Mouse (Mus musculus) kidney, embryonic 16.5 days (tissue): ENCODE measurements around the gene Rtn4rl1. TPM values are rescaled to one million over a fixed set of nuclear protein-coding genes. Genes with fewer than 3 reads are reported as not detected.

Experiments used
- ATAC-seq: fragments of 200-750 bp; cut with Nextera tagmentation; 2 replicates; pipeline ENCODE4 v1.8.0; 2017; ENCODE audit warnings: moderate TSS enrichment; ENCODE audit not compliant: low FRiP score, low TSS enrichment
- H3K27ac ChIP-seq: fragments of 300-500 bp; sonication (generic); 2 replicates; pipeline ENCODE4 v1.5.1; 2014; ENCODE audit warnings: low read length
- H3K27me3 ChIP-seq: fragments of 300-500 bp; sonication (generic); 2 replicates; pipeline ENCODE4 v1.6.1; 2014; ENCODE audit warnings: low read length, control low read depth, mixed read lengths; ENCODE audit not compliant: insufficient read depth
- H3K36me3 ChIP-seq: fragments of 300-500 bp; sonication (generic); 2 replicates; pipeline ENCODE4 v1.6.1; 2014; ENCODE audit warnings: low read length, control low read depth, mixed read lengths; ENCODE audit not compliant: insufficient read depth
- H3K4me1 ChIP-seq: fragments of 300-500 bp; sonication (generic); 2 replicates; pipeline ENCODE4 v1.6.1; 2014; ENCODE audit warnings: low read length, control low read depth, mixed read lengths; ENCODE audit not compliant: insufficient read depth
- H3K4me2 ChIP-seq: fragments of 300-500 bp; sonication (generic); replicated peaks from 2 replicates; pipeline ENCODE4 v1.6.1; 2014; ENCODE audit warnings: low read depth, low read length
- H3K4me3 ChIP-seq: fragments of 300-500 bp; sonication (generic); 2 replicates; pipeline ENCODE4 v1.5.1; 2014; ENCODE audit warnings: mild to moderate bottlenecking, low read length
- H3K9ac ChIP-seq: fragments of 300-500 bp; sonication (generic); replicated peaks from 2 replicates; pipeline ENCODE4 v1.6.1; 2014; ENCODE audit warnings: low read length
- H3K9me3 ChIP-seq: fragments of 300-500 bp; sonication (generic); 2 replicates; pipeline ENCODE4 v1.6.1; 2016; ENCODE audit warnings: low read length, control low read depth
- WGBS: fragments of 180-500 bp; shearing (Covaris S2); extraction: QIAGEN DNeasy Blood & Tissue Kit; methylation state at CpG from one replicate; pipeline ENCODE4 v1.1.7; 2014; 5-methylcytosine and 5-hydroxymethylcytosine counted together
- polyA plus RNA-seq: library from polyadenylated mRNA; unstranded; fragments of >200 nt; fragmentation: Nextera tagmentation; extraction: Ambion mirVana; gene quantifications from 2 replicates; pipeline ENCODE4 v1.2.1, GENCODE M21; 2015

Rtn4rl1 gene
- polyA plus RNA-seq, 1 experiment from 2014 or later = 5.0 TPM

GRCm38 (mm10) chr11:75297631-75298030 lies 104.0 kb downstream of the Rtn4rl1 start:
- Histone ChIP-seq H3K4me2 (no peak overlapping the region), H3K9ac (no peak overlapping the region), H3K27me3 (peaks cover 15% of the 10 kb centered on the region), H3K36me3 (peaks cover 23% of the 10 kb centered on the region), H3K4me3 (no peak overlapping the region), H3K4me1 (peaks cover 16% of the 10 kb centered on the region; the same call in 1 of the 2 replicates), H3K27ac (no peak overlapping the region), H3K9me3 (no peaks in the 10 kb centered on the region)
- ATAC-seq = no peak
- 59% methylated on average over 9 of the region's 9 CpGs for WGBS

DNA sequence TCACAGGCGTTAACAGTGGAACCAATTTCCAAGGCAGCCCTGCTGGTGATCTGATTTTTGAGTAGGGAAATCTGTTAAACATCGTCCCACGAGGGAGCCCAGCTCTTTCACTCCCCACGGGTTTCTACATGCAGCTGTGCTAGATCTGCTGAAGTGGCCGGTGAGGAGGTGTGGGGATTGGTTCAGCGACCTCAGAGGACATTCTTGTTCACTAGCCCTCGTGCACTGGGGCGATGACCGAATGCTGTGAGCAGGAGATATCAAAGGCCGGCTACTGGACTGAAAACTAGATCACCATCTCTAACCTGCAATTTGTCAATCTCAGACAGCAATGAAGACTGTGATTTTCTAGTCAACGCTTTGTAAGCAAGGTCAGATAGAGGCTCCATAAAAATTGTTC lies 104.9 kb downstream of the Rtn4rl1 start:
- Histone ChIP-seq H3K4me3 (no peak overlapping the region), H3K4me2 (no peak overlapping the region), H3K27ac (no peak overlapping the region), H3K36me3 (peaks cover 28% of the 10 kb centered on the region), H3K9ac (no peak overlapping the region), H3K27me3 (peaks cover 8% of the 10 kb centered on the region; the same call in 1 of the 2 replicates), H3K4me1 (peaks cover 12% of the 10 kb centered on the region; the same call in 1 of the 2 replicates), H3K9me3 (no peaks in the 10 kb centered on the region)
- WGBS = 26% methylated on average over 11 of the region's 11 CpGs
- ATAC-seq = no peak; the same call in 1 of the 2 replicates

- H3K27ac ChIP-seq = no peak overlapping the region
- peaks cover 28% of the 10 kb centered on the region for H3K36me3 ChIP-seq
- H3K4me3 ChIP-seq = no peak overlapping the region
- peaks cover 5% of the 10 kb centered on the region; the same call in 1 of the 2 replicates for H3K4me1 ChIP-seq
- H3K9me3 ChIP-seq = no peaks in the 10 kb centered on the region
- H3K9ac ChIP-seq = no peak overlapping the region
- no peak overlapping the region for H3K4me2 ChIP-seq
- H3K27me3 ChIP-seq = no peaks in the 10 kb centered on the region
- no peak for ATAC-seq
- 91% methylated on average over 10 of the region's 10 CpGs for WGBS
Observed at GRCm38 (mm10) chr11:75299786-75300185, 106.2 kb downstream of the Rtn4rl1 start.

DNA sequence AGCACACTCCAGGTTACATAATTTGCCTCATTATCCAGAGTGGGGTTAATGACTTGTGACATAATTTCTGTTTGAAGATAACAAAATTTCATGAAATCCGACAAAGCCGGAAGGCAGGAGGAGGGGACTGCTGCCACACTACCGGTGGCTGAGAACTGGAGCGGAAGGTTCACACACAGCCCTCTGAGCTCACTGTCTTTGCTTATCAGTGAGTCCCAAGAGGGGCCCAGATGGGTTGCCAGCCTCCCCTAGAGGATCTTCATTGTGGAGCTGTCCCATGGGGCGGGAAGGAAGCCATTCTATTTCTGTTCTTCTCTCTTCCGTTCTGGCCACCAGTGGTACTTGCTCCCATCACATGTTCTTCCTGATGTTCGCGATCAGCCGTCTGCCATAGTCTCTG lies 107.4 kb downstream of the Rtn4rl1 start:
- Histone ChIP-seq H3K27ac (no peak overlapping the region), H3K9me3 (no peaks in the 10 kb centered on the region), H3K4me2 (no peak overlapping the region), H3K4me1 (peaks cover 5% of the 10 kb centered on the region; the same call in 1 of the 2 replicates), H3K4me3 (no peak overlapping the region), H3K27me3 (no peaks in the 10 kb centered on the region), H3K9ac (no peak overlapping the region), H3K36me3 (peaks cover 34% of the 10 kb centered on the region)
- WGBS = 85% methylated on average over 9 of the region's 9 CpGs
- no peak for ATAC-seq

DNA sequence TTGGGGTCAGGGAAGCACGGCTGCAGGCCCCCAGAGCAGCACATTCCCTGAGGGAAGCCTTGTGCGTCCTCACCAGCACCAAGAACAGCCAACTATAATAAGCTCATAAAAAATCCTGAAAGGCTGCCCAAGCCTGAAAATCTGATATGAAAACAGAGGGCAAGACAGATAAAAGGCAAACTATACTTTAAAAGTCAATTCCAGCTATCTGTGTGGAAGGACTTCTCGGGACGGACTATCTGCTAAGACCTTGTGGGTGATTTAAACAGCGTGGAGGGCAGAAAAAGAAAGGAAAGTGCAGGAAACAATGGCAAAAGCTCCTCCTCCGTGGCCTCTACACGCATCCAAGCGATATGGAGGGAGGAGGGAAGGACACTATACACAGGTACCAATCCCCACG lies 111.2 kb downstream of the Rtn4rl1 start:
- no peak for ATAC-seq
- H3K27me3 ChIP-seq = no peaks in the 10 kb centered on the region
- no peak overlapping the region for H3K4me3 ChIP-seq
- peaks cover 41% of the 10 kb centered on the region for H3K36me3 ChIP-seq
- no peaks in the 10 kb centered on the region for H3K4me1 ChIP-seq
- no peak overlapping the region for H3K9ac ChIP-seq
- WGBS = 75% methylated on average over 9 of the region's 9 CpGs
- no peaks in the 10 kb centered on the region for H3K9me3 ChIP-seq
- no peak overlapping the region for H3K4me2 ChIP-seq
- H3K27ac ChIP-seq = no peak overlapping the region

- H3K27me3 ChIP-seq = no peaks in the 10 kb centered on the region
- no peak overlapping the region for H3K9ac ChIP-seq
- H3K4me3 ChIP-seq = no peak overlapping the region
- ATAC-seq = peak; percentile 23; the same call in 1 of the 2 replicates
- peaks cover 49% of the 10 kb centered on the region for H3K36me3 ChIP-seq
- WGBS = 83% methylated on average over 4 of the region's 4 CpGs
- H3K4me1 ChIP-seq = 0 out of 2 replicates have a peak, but pooled peaks cover 3% of the 10 kb centered on the region
- H3K9me3 ChIP-seq = no peaks in the 10 kb centered on the region
- H3K27ac ChIP-seq = no peak overlapping the region
- no peak overlapping the region for H3K4me2 ChIP-seq
Observed at GRCm38 (mm10) chr11:75308650-75309049, 115.1 kb downstream of the Rtn4rl1 start.

- Histone ChIP-seq H3K36me3 (peaks cover 55% of the 10 kb centered on the region), H3K27me3 (no peaks in the 10 kb centered on the region), H3K27ac (no peak overlapping the region), H3K9ac (no peak overlapping the region), H3K4me3 (no peak overlapping the region), H3K4me2 (no peak overlapping the region), H3K4me1 (0 out of 2 replicates have a peak, but pooled peaks cover 3% of the 10 kb centered on the region), H3K9me3 (no peaks in the 10 kb centered on the region)
- 41% methylated on average over 8 of the region's 8 CpGs for WGBS
- ATAC-seq = peak; percentile 49; the same call in 1 of the 2 replicates
Observed at GRCm38 (mm10) chr11:75310813-75311212, 117.2 kb downstream of the Rtn4rl1 start.

- ATAC-seq = no peak
Observed at GRCm38 (mm10) chr11:75311751-75312150, 118.2 kb downstream of the Rtn4rl1 start.

DNA sequence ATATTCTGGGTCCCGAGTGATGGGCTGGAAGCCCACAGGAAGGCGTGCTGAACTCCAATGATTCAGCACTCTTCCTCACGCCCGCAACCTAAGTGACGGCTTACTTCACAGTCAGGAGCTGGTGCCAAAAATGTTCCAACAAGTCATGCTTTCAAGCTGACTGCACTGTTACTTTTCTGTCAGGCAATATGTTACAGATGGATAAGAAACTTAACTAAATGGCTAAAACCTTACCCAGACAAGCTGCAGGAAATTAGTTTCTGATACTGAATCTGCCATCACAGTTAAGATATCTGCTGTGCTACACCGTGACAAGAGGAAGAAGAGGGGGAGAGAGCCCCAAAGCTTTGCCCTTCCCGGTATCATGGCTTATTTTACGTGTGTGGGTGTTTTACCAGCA lies 120.3 kb downstream of the Rtn4rl1 start:
- Histone ChIP-seq H3K36me3 (peaks cover 54% of the 10 kb centered on the region), H3K27ac (no peak overlapping the region), H3K4me1 (0 out of 2 replicates have a peak, but pooled peaks cover 3% of the 10 kb centered on the region), H3K4me2 (no peak overlapping the region), H3K9ac (no peak overlapping the region), H3K4me3 (no peak overlapping the region), H3K27me3 (no peaks in the 10 kb centered on the region), H3K9me3 (no peaks in the 10 kb centered on the region)
- 81% methylated on average over 8 of the region's 8 CpGs for WGBS
- no peak for ATAC-seq

More at GRCm38 (mm10) chr11:75311751-75312150, 118.2 kb downstream of the Rtn4rl1 start:
- Histone ChIP-seq H3K27ac (no peak overlapping the region), H3K4me3 (no peak overlapping the region), H3K36me3 (peaks cover 55% of the 10 kb centered on the region), H3K27me3 (no peaks in the 10 kb centered on the region), H3K4me1 (0 out of 2 replicates have a peak, but pooled peaks cover 3% of the 10 kb centered on the region), H3K4me2 (no peak overlapping the region), H3K9ac (no peak overlapping the region), H3K9me3 (no peaks in the 10 kb centered on the region)
- 87% methylated on average over 6 of the region's 6 CpGs for WGBS
